Mouse (Mus musculus) 3134 (cell line): ENCODE data around the gene Cpa4.

ENCODE experiments used
- DNase-seq: peaks from one replicate; pipeline ENCODE4 v3.0.0-alpha.2; 2011; ENCODE audit warnings: low spot score; ENCODE audit not compliant: insufficient read length; ENCODE audit errors: extremely low read depth

The Cpa4 gene

DNA sequence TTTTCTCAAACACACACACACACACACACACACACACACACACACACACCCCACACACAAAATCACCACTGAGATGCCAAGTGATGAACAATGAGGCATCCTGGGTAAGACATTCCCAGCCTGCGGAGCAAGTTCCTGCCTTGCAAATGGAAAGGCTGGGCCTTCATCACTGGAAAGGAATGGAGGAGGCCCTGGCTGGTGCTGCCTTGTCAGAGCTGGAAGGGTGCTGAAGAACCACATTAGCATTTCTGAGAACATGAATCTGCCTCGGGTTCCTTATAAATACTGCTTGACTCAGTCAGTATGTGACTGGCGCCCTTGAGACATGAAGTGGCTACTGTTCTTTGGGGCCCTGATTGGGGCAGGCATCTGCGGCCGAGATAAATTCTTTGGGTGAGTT, at the start of gene Cpa4:
Gene Cpa4 (plus strand): TSS at position 301 of the 400 bp plus-strand sequence.
- DNase-seq: no peak

DNA sequence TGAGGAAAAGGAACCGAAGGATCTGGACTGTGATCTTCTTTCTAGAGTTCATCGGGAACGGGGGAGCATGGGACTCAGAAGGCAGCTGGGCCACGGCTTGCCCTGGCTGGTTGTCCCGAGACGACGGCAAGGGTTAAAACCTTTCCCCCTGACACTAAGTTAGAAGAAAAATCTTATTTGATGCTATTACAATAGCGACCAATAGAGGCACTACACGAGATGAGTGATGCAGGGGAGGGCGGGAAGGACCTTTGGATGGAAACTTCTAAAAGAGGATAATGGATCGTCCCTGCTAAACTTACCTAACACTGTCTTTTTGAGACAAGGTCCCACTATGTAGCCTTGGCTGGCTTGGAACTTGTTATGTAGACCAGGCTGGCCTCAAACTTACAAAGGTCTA, 47.8 kb upstream of the Cpa4 start:
- no peak for DNase-seq

DNA sequence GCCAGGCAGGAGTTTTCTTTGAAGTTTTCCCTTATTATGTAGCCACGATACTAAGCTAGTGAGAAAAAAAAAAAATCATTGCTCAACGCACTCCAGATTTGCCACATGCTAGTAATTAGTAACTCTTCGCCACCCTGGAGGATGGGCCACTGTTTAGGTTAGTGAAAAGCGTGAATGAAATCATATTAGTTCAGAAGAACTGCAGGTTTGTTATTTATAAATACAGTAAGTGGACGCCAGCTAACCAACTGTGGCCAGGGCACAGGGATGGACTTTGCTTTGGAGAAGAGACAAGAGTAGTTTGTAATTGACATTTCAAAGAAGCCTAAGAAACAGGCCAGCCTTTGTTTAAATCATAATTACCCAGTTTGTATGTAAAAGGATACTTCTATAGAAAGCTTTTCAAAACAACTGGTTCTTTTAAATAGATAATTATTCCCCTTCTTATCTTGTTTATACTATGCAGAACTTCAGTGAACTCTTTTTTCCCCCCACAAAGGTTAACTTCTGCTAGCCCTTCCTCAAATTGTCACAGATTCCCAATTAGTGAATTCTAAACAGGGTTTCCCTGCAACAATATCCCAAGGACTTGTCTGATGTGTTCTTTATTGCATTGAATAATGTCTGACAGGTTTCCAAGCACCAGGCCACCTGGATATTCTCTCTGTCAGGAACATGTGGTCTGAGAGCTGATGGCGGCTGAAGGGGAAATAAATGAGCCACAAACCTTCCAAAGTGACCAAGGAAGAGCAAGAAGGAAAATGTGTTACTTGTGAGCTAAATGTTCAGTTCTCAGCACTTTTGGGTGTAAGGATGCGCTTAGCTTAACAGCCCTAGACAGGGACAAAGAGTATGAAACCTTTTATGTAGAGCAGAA, 42.5 kb upstream of the Cpa4 start:
- DNase-seq: no peak

DNA sequence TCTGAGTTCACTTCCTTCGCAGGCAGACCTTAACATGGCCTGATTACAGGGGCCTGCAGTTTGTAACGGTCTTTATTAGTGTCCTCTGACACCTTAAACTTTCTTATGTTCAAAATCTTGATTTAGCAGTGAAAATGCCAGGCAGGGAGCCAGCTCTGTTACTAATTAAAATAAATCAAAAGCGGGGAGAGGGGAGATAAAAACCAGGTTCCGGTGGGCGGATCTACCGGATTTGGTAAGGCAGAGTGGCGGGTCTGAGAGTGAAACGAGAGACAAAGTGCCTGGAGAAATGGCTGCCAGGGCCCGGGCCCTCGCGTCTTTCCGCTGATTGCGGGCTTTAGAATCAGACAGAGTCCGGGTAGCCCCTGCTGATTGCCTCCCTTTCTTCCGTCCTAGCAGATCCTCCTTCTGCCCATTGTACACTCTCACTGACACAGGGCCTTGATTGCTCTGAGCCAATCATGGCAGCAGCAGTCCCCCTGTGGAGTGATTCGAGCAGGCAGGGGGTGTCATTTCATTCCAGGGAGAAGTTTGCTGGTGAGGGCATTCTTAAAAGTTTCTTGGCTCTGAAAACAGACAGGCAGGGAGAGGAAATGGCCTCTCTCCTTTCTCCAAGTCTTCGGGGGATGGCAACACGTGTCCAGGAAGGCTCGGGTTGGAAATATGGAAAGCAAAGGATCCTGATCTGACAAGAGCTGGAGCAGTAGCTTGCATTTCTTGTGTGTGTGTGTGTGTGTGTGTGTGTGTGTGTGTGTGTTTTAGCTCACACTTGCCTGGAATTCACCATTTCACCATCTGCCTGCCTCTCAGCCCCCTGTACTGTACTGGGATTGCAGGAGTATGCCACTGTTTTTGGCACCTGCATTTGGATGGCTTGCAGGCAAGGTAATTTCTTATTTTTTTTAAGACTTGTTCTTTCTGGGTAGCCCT, 41.3 kb upstream of the Cpa4 start:
- no peak for DNase-seq

DNA sequence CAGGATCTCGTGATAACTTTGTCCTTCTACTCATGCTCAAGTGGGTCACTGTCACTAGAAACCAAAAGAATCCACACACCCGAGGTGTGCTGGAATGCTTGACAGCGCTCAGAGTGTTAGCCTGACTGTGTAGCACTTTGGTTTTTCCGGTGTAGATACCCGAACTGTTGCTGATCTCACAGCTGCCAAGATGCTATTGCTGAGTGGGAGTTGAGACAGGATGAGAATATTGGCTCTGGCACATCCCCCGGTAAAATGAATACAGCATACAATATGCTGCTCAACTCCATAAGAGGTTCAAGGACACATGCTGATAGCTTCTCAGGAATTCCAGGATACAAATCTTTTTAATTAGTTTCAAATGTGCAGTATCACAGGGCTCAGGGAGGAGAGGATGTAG, 39.4 kb upstream of the Cpa4 start:
- DNase-seq: no peak

DNA sequence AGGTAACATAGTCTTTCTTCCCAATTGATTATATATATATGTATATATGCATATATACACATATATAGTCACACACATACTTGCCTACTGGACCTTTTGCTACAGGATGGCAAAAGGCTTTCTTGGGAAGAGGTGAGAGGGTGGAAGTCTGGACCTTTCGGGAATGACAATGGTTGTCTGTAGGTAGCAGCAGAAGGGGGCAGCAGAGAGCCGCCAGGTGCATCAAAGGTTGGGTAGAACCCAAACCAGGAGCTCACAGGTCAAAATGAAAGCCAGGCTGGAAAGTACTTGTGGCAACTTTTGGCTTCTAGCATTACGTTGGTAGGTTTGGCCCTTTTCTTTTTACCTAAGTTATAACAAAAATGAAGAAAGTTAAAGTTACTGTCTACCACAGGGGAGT, 32.8 kb upstream of the Cpa4 start:
- DNase-seq: no peak

DNA sequence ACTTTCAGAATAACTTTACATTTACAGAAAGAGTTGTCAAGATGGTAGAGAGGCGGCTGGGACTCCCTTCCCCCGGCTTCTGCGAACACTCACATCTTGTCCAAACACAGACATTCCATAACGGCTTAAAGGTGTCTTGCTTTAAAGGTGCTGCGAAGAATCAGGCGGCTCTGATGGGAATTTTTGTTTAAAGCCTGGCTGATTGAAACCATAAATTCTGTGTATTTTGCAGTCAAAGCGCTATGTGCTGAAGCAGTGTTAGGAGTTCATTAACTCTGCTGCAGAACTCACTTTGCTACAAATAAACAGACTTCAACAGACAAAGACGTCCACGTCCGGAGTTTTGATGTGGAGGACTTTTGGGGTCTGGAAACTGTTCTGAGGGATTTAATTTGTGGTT, 29.9 kb upstream of the Cpa4 start:
- no peak for DNase-seq

DNA sequence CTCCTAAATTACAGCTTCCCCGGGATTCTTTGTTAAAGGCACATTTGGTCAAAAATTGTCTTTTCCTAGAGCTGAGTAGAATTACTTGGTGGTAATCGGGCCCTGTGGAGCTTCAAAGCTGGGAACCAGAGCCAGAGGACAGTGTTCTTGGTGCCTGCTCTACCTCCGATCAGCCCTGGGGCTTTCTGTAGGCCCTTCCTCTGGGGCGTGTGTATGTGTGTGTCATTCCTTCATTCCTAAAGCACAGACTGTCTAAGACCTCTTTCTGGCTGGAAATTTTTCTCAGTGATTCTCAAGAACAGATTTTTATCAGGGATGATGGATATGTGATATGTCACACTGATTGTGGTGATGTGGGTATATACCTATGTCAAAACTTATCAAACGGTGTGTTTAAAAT, 29.4 kb upstream of the Cpa4 start:
- DNase-seq: no peak

DNA sequence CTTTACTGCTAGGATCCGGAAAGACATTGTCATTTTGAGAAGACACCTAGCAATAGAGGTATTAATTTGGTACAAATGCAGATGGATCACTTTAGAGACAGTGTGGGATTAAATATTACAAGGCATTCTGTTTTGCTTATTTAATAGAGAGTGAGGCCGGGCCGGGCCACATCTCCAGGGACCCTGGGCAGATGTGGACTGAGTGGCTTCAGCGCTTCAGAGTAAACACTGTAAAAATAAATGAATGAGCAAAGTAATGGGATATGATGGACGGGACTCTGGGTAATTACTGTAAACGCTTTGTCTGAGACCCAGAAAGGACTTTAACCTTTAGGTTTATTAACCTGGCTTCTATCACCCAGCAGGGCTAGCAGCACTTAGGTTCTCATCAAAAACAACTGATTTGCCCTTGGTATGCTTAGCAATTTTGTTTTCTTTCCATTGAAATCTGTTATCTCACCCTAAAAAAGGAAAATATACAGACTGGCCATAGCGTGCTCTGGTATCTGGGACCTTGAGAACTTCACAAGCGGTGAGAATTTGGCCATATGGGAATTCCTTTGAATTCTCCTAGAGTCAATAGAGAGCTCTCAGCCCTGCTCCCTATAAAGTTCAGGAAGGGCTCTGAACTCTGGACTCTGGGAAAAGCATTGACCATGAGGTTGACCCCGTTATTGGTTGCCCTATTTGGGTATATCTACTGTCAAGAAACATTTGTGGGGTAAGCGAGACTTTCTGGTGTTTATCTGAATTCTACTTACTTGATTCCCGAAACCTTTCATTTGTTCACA, 27.0 kb upstream of the Cpa4 start, which contains the start of gene Cpa2:
Gene Cpa2 (plus strand): TSS at position 574 of the 791 bp plus-strand sequence.
- no peak for DNase-seq

DNA sequence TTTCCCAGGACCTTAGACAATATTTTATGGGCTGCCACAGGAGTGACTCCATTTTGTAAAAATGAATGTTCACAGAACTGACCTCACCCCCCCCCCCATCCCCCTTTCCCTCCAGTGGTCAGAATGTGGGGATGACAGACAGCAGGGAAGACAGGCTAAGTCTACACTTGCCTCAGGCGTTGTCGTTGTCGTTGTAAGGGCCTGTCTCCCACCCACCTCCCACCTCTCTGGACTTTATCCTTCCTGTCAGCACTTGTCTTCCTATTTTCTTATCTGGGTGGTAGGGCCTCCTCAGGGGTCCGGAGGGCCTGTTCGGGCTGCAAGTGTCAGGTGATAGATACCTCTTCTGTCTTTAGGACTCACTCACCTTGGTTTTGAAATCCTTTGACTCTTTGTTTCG, 25.9 kb upstream of the Cpa4 start:
- DNase-seq: no peak

DNA sequence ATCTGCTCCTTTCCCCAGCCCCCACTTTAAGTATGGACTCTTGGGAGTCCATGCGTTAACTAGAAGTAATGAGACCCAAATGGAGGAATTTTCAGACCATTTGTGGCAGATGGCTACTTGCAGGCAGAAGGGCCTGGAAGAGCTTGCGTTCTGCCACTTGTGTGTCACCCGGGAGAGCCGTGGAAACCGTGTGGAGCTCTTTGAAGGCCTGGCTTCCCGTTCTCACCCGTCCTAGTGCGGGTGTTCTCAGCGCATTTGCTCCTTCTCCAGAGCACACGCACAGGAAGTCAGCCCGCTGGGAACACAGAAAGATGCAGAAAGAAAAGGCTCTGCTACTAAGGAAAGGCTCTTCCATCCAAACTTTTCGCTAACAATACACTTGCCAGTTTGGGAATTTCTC, 25.1 kb upstream of the Cpa4 start:
- DNase-seq: no peak

DNA sequence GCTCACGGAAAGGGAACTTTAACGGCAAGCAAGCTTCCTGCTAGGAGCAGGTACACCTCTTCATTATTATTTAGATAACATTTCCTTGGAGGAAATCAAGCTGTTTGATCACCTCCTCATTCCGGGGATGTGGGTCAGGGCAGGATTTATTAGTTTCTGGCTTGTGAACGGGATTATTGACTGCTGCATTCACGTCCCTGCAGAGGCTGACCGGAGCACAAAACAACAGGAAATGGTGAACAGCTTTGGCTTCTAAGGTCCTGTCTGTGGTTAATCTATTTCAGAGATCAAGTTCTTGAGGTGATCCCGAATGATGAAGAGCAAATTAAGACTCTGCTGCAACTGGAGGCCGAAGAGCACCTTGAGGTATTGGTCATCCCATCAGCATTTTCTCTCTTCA, 24.3 kb upstream of the Cpa4 start:
- no peak for DNase-seq

DNA sequence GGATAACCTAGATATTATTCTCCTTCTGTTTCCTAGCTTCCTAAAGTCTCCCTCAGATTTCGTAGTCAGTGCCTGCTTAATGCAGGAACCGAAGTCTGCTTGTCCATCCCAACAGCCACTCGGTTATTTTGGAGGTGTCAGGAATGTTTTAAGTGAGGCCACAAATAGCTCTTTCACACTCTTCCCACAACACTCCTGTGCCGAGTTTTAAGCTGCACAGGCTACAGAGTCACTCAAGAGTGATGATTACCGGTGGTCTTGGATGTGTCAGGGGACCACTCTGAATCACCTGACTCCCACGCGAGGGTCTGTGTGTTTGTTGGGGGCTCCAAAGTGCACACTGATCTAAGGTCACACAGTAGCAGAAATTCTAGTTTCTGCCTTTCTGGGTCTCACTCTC, 22.5 kb upstream of the Cpa4 start:
- no peak for DNase-seq

DNA sequence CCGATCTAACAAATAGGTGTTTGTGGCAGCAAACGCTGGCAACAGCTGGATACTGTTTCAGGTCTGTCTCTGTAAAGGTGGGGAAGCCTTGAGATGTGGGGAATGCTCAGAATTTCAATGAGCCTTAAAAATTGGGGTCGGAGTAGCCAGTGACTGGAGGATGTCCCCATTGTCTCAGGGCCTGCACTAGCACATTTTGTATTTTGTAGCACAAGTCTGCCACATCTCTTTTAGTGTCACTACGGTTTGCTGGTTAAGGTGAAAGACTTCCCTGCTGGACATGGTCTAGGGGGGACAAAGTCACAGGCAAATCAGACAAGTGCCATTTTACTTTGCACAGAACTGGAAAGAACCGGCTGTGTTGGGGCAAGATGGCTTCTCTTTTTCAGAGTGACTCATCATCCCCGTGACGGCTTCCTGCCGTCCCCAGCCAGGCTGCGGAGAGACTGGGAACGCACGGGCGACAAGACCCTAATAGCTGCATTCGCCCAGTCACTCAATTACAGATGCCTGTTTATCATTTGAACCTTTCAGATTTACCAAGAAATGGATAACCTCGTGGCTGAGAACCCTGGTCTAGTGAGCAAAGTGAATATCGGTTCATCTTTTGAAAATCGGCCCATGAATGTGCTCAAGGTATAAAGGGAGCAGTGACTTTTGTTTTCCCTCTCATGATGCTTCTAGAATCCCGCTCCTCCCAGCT, 21.4 kb upstream of the Cpa4 start:
- DNase-seq: no peak

DNA sequence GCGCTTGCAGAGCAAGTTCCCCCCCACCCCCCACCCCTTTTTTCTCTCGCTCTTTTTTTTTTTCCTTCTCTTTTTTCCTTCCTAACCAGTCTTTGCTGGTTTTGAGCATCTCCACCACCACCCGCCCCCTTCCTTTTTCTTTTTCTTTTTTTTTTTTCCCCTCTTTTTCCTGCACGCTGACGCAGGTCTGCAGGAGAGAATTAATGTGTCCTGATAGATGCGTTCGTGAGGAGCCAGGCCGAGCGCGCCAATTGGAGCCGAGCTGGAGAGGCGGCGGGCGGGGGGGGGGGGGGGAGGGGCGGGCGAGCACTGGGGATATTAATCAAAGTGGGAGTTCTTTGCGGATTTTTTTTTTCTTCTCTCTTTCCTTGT, 20.9 kb upstream of the Cpa4 start:
- DNase-seq: no peak

DNA sequence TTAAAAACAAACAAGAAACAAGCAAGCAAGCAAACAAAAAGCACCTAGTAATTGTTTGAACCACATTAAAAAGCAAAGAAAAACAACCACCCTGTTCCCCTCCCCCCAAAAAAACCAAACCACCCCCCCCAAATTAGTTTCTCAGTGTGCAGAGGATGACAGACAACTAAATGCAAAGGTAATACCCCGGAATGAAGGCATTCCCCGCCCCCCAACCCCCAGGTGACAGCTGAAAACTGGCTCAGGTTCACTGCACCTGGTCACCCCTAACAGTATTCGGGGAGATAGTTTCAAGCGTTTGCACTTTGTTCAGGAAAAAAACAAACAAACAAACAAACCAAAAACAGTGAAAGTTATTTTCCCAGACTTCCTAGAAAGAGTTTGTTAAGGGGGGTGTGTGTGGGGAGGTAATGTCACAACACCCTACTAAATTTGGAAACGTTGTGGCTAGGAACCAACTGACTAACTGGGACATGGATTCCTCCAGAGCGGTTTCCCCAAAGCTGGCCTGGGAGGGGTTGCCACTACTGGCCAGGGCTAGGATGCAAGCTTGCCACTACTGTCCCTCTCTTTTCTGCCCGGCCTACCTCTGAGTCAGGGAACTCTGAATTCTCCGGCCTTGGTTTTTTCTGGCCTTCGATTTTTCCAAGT, 20.4 kb upstream of the Cpa4 start:
- no peak for DNase-seq

DNA sequence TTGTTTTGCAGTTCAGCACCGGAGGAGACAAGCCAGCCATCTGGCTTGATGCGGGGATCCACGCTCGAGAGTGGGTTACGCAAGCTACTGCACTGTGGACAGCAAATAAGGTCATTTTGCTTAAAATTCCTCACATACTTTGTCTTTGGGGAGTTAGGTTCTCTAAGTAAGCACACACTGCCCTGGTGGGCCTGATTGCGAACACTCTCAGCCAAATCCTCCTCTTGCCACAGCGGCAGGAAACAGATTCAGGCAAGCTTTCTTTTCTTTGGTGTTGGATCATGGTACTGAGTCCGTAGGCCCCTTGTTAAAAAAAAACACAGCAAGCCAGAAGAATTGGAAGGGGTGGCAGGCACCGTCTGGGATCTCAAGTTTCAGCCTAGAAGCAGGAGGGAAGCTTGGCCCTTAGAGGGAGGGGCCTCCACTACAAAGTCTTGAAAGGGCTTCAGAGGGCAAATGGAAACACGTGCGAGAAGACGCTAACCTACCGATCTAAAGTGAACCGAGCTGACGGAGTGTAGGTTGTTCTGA, 18.9 kb upstream of the Cpa4 start:
- no peak for DNase-seq

DNA sequence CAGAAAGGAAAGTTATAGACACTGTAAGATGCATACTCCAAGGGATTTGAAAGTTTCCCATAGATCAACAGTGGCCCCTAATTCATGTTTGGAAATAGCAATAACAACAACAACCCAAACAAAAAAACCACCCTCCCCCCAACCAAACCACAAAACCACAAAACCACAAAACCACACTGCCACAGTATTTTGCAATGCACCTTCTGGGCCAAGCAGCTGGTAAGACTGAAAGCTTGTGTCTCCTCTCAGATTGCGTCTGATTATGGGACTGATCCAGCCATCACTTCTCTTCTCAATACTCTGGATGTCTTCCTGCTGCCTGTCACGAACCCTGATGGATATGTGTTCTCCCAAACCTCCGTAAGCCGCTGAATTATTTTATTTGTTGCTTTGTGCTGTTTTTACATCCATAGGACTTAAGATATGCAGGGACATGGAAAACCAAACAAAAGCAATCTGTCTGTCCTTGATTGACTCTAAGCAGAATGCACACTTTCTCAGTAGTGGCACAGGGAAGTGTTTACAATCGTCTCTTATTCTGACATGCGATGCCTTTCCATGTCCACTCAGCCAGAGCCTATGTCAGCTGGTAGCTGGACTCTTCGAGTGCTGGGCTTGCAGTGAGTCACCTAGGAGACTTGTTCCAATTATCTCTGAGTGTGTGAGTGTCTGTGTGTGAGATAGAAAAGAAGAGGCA, 17.5 kb upstream of the Cpa4 start:
- DNase-seq: no peak

DNA sequence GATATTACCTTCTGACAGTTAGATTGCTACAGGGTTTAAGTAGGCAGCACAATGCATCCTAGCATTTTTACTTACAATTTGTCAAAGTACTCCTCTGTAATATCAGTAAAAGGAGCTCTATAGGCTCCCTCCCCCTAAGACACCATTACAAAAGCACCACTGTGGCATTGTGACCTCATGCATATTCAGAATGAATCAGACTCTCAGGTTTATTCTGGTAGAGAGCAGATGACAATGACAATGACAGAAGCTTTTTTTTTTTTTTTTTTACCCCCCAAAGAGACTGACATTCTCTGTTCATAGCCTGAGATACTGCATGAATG, 17.0 kb upstream of the Cpa4 start:
- no peak for DNase-seq
